In genomic region chr6:39555648-39555945, GRCm38 (mm10) we compare ENCODE assay signal across 8 mouse cellular contexts. TPM values are rescaled to one million over a fixed set of nuclear protein-coding genes. Genes with fewer than 3 reads are reported as not detected.
DNase-seq lines count a peak whose midpoint lies in the region; ATAC-seq and TF ChIP-seq lines count a peak whose summit lies in the region.

No protein-coding gene starts in this region.

- H3K4me1 ChIP-seq in lung, embryonic 16.5 days (replicated peaks; ENCODE audit: control insufficient read depth, insufficient read depth, low read length) = peaks cover 46% of the 10 kb centered on the region
- H3K4me1 ChIP-seq in limb, embryonic 13.5 days = peaks cover 46% of the 10 kb centered on the region
- no peaks in the 10 kb centered on the region; the same call in 1 of the 2 replicates for H3K4me1 ChIP-seq in stomach, postnatal 0 days (replicated peaks; ENCODE audit: control insufficient read depth, insufficient read depth)

- no peak for ATAC-seq in lung, embryonic 16.5 days (ENCODE audit: low read depth)
- no peak for ATAC-seq in limb, embryonic 13.5 days (ENCODE audit: low FRiP score, low read depth)
- no peak for ATAC-seq in stomach, postnatal 0 days (ENCODE audit: low FRiP score, low TSS enrichment)

- TF ChIP-seq EP300 in stomach, postnatal 0 days (optimal IDR thresholded peaks at IDR 0.05) = no peak

- H3K4me3 ChIP-seq in gastrocnemius, adult 2 months = peak overlapping the region; percentile 88
- peak overlapping the region; percentile 14 for H3K4me3 ChIP-seq in lung, embryonic 16.5 days (ENCODE audit: low read length)
- peak overlapping the region; percentile 88 for H3K4me3 ChIP-seq in limb, embryonic 13.5 days
- no peak overlapping the region for H3K4me3 ChIP-seq in stomach, postnatal 0 days (ENCODE audit: low read depth, low read length)

- peak overlapping the region; percentile 39 for H3K4me2 ChIP-seq in lung, embryonic 16.5 days (ENCODE audit: low read depth, low read length)
- peak overlapping the region; percentile 80 for H3K4me2 ChIP-seq in limb, embryonic 13.5 days (replicated peaks)
- H3K4me2 ChIP-seq in stomach, postnatal 0 days (replicated peaks; ENCODE audit: low read depth) = peak overlapping the region; percentile 40

- no peak overlapping the region for H3K9ac ChIP-seq in lung, embryonic 16.5 days (ENCODE audit: low read length)
- H3K9ac ChIP-seq in limb, embryonic 13.5 days = no peak overlapping the region
- H3K9ac ChIP-seq in stomach, postnatal 0 days (ENCODE audit: low read length) = no peak overlapping the region

- H3K9me3 ChIP-seq in lung, embryonic 16.5 days (ENCODE audit: control insufficient read depth, low read length) = no peaks in the 10 kb centered on the region
- no peaks in the 10 kb centered on the region for H3K9me3 ChIP-seq in limb, embryonic 13.5 days
- no peaks in the 10 kb centered on the region for H3K9me3 ChIP-seq in stomach, postnatal 0 days (ENCODE audit: control insufficient read depth, low read length)

- H3K36me3 ChIP-seq in lung, embryonic 16.5 days (ENCODE audit: control insufficient read depth, insufficient read depth, low read length) = no peaks in the 10 kb centered on the region
- peaks cover 13% of the 10 kb centered on the region for H3K36me3 ChIP-seq in limb, embryonic 13.5 days
- no peaks in the 10 kb centered on the region for H3K36me3 ChIP-seq in stomach, postnatal 0 days (ENCODE audit: control insufficient read depth, insufficient read depth, low read length)

- no peak for DNase-seq in gastrocnemius, adult 2 months
- DNase-seq in gastrocnemius, adult 8-10 months (ENCODE audit: low spot score in 2 of 2) = no peak
- no peak for DNase-seq in lung, postnatal 14 days
- DNase-seq in stomach, postnatal 0 days (ENCODE audit: low spot score) = no peak
- DNase-seq in frontal cortex, postnatal 10 days (ENCODE audit: low spot score in 2 of 2) = no peak
- no peak for DNase-seq in spleen, postnatal 36 days (ENCODE audit: low spot score in 2 of 2)

- H3K27me3 ChIP-seq in lung, embryonic 16.5 days (ENCODE audit: control insufficient read depth, insufficient read depth, low read depth, low read length) = no peaks in the 10 kb centered on the region
- no peaks in the 10 kb centered on the region for H3K27me3 ChIP-seq in limb, embryonic 13.5 days
- no peaks in the 10 kb centered on the region for H3K27me3 ChIP-seq in stomach, postnatal 0 days (ENCODE audit: control insufficient read depth, insufficient read depth, low read length)

- no peak for TF ChIP-seq CTCF in gastrocnemius, adult 2 months (IDR thresholded peaks at IDR 0.05)
- TF ChIP-seq CTCF in stomach, postnatal 0 days (IDR thresholded peaks at IDR 0.05; ENCODE audit: low read depth) = no peak

- intact Hi-C loops in gastrocnemius, adult 2 months (cut with DNase I) = no loop called here

- WGBS in lung, embryonic 16.5 days = 66% methylated on average over 2 of the region's 2 CpGs
- WGBS in limb, embryonic 13.5 days = 83% methylated on average over 2 of the region's 2 CpGs
- 63% methylated on average over 2 of the region's 2 CpGs for whole genome bisulfite sequencing in stomach, postnatal 0 days

- H3K27ac ChIP-seq in gastrocnemius, adult 2 months = peak overlapping the region; percentile 76
- H3K27ac ChIP-seq in lung, embryonic 16.5 days (ENCODE audit: low read length) = peak overlapping the region; percentile 55; the same call in 1 of the 2 replicates
- H3K27ac ChIP-seq in limb, embryonic 13.5 days = no peak overlapping the region
- H3K27ac ChIP-seq in stomach, postnatal 0 days (replicated peaks) = no peak overlapping the region

RNA-seq across cellular contexts. Expression of gene Dennd2a, which starts 2.1 kb away (rescaled TPM):
- 1 to 10 TPM; 3.3 to 4.4 TPM for total RNA-seq in gastrocnemius, adult 2 months (2021)
- total RNA-seq in gastrocnemius, adult 8-10 months (2022) = 1 to 10 TPM; 1.5 to 2.8 (median 2.1) TPM
- polyA plus RNA-seq in lung, embryonic 16.5 days (2015; fragmentation: Nextera tagmentation; extraction: Ambion mirVana) = 16.0 and 17.3 TPM in 2 replicates
- 25.8 and 30.1 TPM in 2 replicates for polyA plus RNA-seq in limb, embryonic 13.5 days (2015; fragmentation: Nextera tagmentation; extraction: Ambion mirVana)
- polyA plus RNA-seq in stomach, postnatal 0 days (2015; fragmentation: Nextera tagmentation; extraction: Ambion mirVana) = 4.7 TPM in 2 replicates

RNA-seq across cellular contexts. Expression of gene Adck2, which starts 18.1 kb away (rescaled TPM):
- 1 to 10 TPM; 5.3 to 6.2 TPM for total RNA-seq in gastrocnemius, adult 2 months (2021)
- 1 to 10 TPM; 4.6 to 5.5 (median 5.1) TPM for total RNA-seq in gastrocnemius, adult 8-10 months (2022)
- 25.0 and 30.0 TPM in 2 replicates for polyA plus RNA-seq in lung, embryonic 16.5 days (2015; fragmentation: Nextera tagmentation; extraction: Ambion mirVana)
- 41.9 and 42.8 TPM in 2 replicates for polyA plus RNA-seq in limb, embryonic 13.5 days (2015; fragmentation: Nextera tagmentation; extraction: Ambion mirVana)
- polyA plus RNA-seq in stomach, postnatal 0 days (2015; fragmentation: Nextera tagmentation; extraction: Ambion mirVana) = 22.0 and 24.4 TPM in 2 replicates

RNA-seq across cellular contexts. Expression of gene Gm42420, which starts 30.0 kb away (rescaled TPM):
- under 1 TPM in 1 of 2 experiments, not detected in 1; 0.66 TPM for total RNA-seq in gastrocnemius, adult 2 months (2021)
- under 1 TPM in 1 of 4 experiments, not detected in 3; 0.75 TPM for total RNA-seq in gastrocnemius, adult 8-10 months (2022)
- polyA plus RNA-seq in lung, embryonic 16.5 days (2015; fragmentation: Nextera tagmentation; extraction: Ambion mirVana) = 0.93 TPM in 1 of 2 replicates, not detected in the other
- polyA plus RNA-seq in limb, embryonic 13.5 days (2015; fragmentation: Nextera tagmentation; extraction: Ambion mirVana) = 1.0 and 3.4 TPM in 2 replicates
- 0.63 and 1.4 TPM in 2 replicates for polyA plus RNA-seq in stomach, postnatal 0 days (2015; fragmentation: Nextera tagmentation; extraction: Ambion mirVana)

RNA-seq across cellular contexts. Expression of gene Ndufb2, which starts 36.8 kb away (rescaled TPM):
- total RNA-seq in gastrocnemius, adult 2 months (2021) = 100 to 1,000 TPM; 378 to 498 TPM
- 100 to 1,000 TPM; 404 to 454 (median 441) TPM for total RNA-seq in gastrocnemius, adult 8-10 months (2022)
- polyA plus RNA-seq in lung, embryonic 16.5 days (2015; fragmentation: Nextera tagmentation; extraction: Ambion mirVana) = 312 and 332 TPM in 2 replicates
- polyA plus RNA-seq in limb, embryonic 13.5 days (2015; fragmentation: Nextera tagmentation; extraction: Ambion mirVana) = 333 and 336 TPM in 2 replicates
- 419 and 461 TPM in 2 replicates for polyA plus RNA-seq in stomach, postnatal 0 days (2015; fragmentation: Nextera tagmentation; extraction: Ambion mirVana)

Comparison
In these comparisons a context has a peak if more than half of its experiments do, and no peak if none do; other contexts are left out.
1. H3K27ac ChIP-seq: peak in gastrocnemius, adult 2 months (single experiment) and lung, embryonic 16.5 days (single experiment); none in limb, embryonic 13.5 days (single experiment) and stomach, postnatal 0 days (single experiment).
2. Peak in every context shown above with its lines, with median percentiles within 50 percentile points of each other: H3K4me2 ChIP-seq.